Mouse (Mus musculus) forebrain, embryonic 13.5 days (tissue): Measurements from ENCODE around the gene Rab11fip3. TPM values are rescaled to one million over a fixed set of nuclear protein-coding genes. Genes with fewer than 3 reads are reported as not detected.
"Not testable (repeated sequence)": the region's sequence is repeated elsewhere in the genome, so short reads cannot be mapped to it uniquely, and the experiment has no call there.

ENCODE experiments used
- ATAC-seq: fragments of 200-750 bp; cut with Nextera tagmentation; 2 replicates; pipeline ENCODE4 v1.8.0; 2017
- H3K27ac ChIP-seq: fragments of 300-500 bp; sonication (generic); 2 replicates; pipeline ENCODE4 v1.5.1; 2015; ENCODE audit warnings: inconsistent platforms, mild to moderate bottlenecking, moderate library complexity
- H3K27me3 ChIP-seq: fragments of 300-500 bp; sonication (generic); 2 replicates; pipeline ENCODE4 v1.6.1; 2015; ENCODE audit warnings: mild to moderate bottlenecking, inconsistent platforms
- H3K36me3 ChIP-seq: fragments of 300-500 bp; sonication (generic); 2 replicates; pipeline ENCODE4 v1.6.1; 2015; ENCODE audit warnings: mild to moderate bottlenecking, inconsistent platforms; ENCODE audit not compliant: poor library complexity, severe bottlenecking
- H3K4me1 ChIP-seq: fragments of 300-500 bp; sonication (generic); 2 replicates; pipeline ENCODE4 v1.6.1; 2015; ENCODE audit warnings: inconsistent platforms
- H3K4me2 ChIP-seq: fragments of 300-500 bp; sonication (generic); 2 replicates; pipeline ENCODE4 v1.6.1; 2015; ENCODE audit warnings: inconsistent platforms, mild to moderate bottlenecking, moderate library complexity
- H3K4me3 ChIP-seq: fragments of 300-500 bp; sonication (generic); 2 replicates; pipeline ENCODE4 v1.5.1; 2015; ENCODE audit warnings: mild to moderate bottlenecking, inconsistent platforms
- H3K9ac ChIP-seq: fragments of 300-500 bp; sonication (generic); 2 replicates; pipeline ENCODE4 v1.6.1; 2015; ENCODE audit warnings: mild to moderate bottlenecking, inconsistent platforms
- H3K9me3 ChIP-seq: fragments of 300-500 bp; sonication (generic); replicated peaks from 2 replicates; pipeline ENCODE4 v1.6.1; 2016; ENCODE audit warnings: inconsistent platforms
- WGBS: fragments of 180-500 bp; shearing (Covaris S2); methylation state at CpG from one replicate; pipeline ENCODE4 v1.1.7; 2015; 5-methylcytosine and 5-hydroxymethylcytosine counted together
- polyA plus RNA-seq: library from polyadenylated mRNA; unstranded; fragments of >200 nt; fragmentation: Nextera tagmentation; extraction: Ambion mirVana; gene quantifications from 2 replicates; pipeline ENCODE4 v1.2.1, GENCODE M21; 2015

The Rab11fip3 gene
- polyA plus RNA-seq, 1 experiment from 2014 or later, result 24.4 TPM

GRCm38 (mm10) chr17:26046253-26046997 is 22.9 kb downstream of the Rab11fip3 start:
- no peak for ATAC-seq
- Histone ChIP-seq H3K36me3 (peaks cover 18% of the 10 kb centered on the region; the same call in 1 of the 2 replicates), H3K4me3 (no peak overlapping the region), H3K4me2 (no peak overlapping the region), H3K27ac (no peak overlapping the region), H3K27me3 (no peaks in the 10 kb centered on the region), H3K4me1 (peaks cover 39% of the 10 kb centered on the region), H3K9ac (no peak overlapping the region), H3K9me3 (no peaks in the 10 kb centered on the region)
- 63% methylated on average over 10 of the region's 10 CpGs for WGBS

DNA sequence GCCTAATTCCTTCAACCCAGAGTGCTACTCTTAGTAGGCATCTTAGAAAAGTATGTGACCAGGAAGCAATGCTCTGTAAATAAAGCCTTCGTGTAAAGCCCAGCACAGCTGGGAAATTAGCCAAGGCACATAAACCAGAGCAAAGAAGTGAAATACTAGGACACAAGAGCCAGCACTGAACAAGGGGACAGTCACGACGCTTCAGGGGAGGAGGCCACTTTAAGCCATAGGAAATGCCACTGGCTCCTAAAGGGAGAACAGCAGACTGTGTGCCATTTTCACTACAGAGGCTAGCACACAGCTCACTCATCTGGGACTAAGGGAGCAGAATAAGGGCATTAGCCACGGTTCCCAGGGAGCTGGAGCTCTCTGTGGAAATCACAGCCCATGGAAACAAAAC is 24.1 kb downstream of the Rab11fip3 start:
- no peak overlapping the region for H3K9ac ChIP-seq
- no peak overlapping the region for H3K4me2 ChIP-seq
- no peak for ATAC-seq
- H3K36me3 ChIP-seq, result peaks cover 12% of the 10 kb centered on the region; the same call in 1 of the 2 replicates
- no peak overlapping the region for H3K4me3 ChIP-seq
- no peaks in the 10 kb centered on the region for H3K9me3 ChIP-seq
- no peaks in the 10 kb centered on the region for H3K27me3 ChIP-seq
- H3K4me1 ChIP-seq, result peaks cover 44% of the 10 kb centered on the region
- H3K27ac ChIP-seq, result no peak overlapping the region; the same call in 1 of the 2 replicates
- 62% methylated on average over 4 of the region's 4 CpGs for WGBS

DNA sequence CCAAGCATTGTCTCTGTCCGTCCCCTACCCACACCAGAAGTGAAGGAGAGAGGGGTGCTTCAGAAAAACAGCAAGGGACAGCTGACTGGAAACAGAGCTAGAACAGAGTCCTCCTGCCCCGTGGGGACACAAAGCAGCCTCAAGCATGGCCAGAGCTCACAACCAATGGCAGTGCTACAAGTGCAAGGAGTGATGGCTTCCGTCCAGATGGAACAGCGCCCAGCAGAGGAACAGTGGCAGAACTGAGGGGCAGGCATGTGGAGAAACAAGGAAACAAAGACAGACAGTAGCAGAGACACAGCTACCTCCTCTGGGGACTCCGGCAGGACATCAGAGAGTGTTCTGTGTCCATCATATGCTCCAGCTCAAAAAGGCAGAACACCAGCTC is 26.1 kb downstream of the Rab11fip3 start:
- peak overlapping the region; percentile 31 for H3K4me2 ChIP-seq
- no peaks in the 10 kb centered on the region for H3K9me3 ChIP-seq
- no peaks in the 10 kb centered on the region for H3K27me3 ChIP-seq
- H3K4me1 ChIP-seq, result peaks cover 44% of the 10 kb centered on the region
- H3K9ac ChIP-seq, result 0 out of 2 replicates have a peak overlapping the region, but pooled peaks have one; percentile 43
- H3K36me3 ChIP-seq, result no peaks in the 10 kb centered on the region
- ATAC-seq, result peak; percentile 79
- 49% methylated on average over 5 of the region's 5 CpGs for WGBS
- H3K4me3 ChIP-seq, result no peak overlapping the region
- H3K27ac ChIP-seq, result peak overlapping the region; percentile 90

DNA sequence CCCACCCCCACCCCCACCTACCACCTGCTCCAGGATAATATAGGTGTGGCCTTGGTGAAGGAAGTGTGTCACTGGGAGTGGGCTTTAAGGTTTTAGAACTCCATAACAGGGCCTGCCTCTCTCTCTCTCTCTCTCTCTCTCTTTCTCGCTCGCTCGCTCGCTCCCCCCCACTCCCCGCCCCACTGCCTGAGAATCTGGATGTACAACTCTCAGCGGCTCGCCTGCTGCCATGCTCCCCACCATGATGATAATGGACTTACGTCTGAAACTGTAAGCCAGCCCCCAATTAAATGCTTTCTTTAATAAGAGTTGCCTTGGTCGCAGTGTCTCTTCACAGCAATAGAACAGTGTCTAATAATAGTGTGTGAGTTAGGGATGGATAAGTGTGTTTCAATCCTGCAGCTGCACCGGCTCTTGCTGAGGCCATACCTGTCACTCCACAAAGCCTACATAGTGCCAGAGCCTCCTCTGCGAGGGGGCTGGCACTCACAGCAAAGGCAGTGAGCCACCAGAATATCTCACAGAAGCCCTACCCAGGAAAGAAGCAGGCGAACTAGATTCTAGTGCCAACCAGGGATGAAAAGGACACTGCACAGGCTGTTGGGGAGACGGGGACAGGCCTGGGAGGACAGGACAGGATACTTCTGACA is 26.6 kb downstream of the Rab11fip3 start:
- Histone ChIP-seq H3K27ac (peak overlapping the region; percentile 90), H3K36me3 (no peaks in the 10 kb centered on the region), H3K4me3 (no peak overlapping the region), H3K4me2 (peak overlapping the region; percentile 31), H3K4me1 (peaks cover 44% of the 10 kb centered on the region), H3K9ac (peak overlapping the region; percentile 43; the same call in 1 of the 2 replicates), H3K9me3 (no peaks in the 10 kb centered on the region), H3K27me3 (no peaks in the 10 kb centered on the region)
- peak; percentile 62 for ATAC-seq
- 39% methylated on average over 13 of the region's 13 CpGs for WGBS

DNA sequence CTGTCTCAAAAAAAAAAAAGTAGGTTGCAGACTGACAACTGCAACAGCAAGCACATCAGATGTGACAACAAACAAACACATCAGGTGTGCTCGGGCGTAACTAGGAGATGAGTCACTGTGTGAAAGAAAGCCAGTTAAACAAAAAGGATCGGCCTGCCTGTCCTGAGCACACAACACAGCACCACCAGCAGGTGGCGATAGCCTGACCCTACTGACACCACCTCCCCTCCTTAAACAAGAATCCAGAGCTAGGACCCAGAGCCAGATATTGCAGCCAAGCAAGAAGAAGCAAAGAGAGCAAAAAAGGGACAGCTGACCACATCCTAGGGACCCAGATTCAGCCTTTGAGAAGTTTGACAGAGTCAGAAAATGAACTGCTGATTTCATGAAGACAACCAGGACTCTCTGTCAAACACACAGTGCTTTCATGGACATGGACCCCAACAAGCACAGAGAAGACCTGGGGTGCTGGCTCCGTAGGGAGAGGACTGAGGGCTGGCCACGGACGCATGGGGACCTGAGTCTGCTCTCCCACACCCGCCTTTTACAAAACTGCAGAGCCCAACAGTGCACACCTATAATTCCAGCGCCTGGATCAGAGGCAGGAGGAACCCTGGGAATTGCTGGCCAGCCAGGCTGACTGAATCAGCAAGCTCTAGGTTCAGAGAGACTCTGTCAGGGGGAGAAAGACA is 28.1 kb downstream of the Rab11fip3 start:
- H3K36me3 ChIP-seq, result peaks cover 4% of the 10 kb centered on the region; the same call in 1 of the 2 replicates
- H3K4me3 ChIP-seq, result no peak overlapping the region
- H3K27me3 ChIP-seq, result no peaks in the 10 kb centered on the region
- no peak for ATAC-seq
- no peak overlapping the region for H3K27ac ChIP-seq
- H3K4me2 ChIP-seq, result no peak overlapping the region
- H3K4me1 ChIP-seq, result peaks cover 36% of the 10 kb centered on the region
- WGBS, result 51% methylated on average over 9 of the region's 9 CpGs
- H3K9ac ChIP-seq, result no peak overlapping the region
- H3K9me3 ChIP-seq, result no peaks in the 10 kb centered on the region

DNA sequence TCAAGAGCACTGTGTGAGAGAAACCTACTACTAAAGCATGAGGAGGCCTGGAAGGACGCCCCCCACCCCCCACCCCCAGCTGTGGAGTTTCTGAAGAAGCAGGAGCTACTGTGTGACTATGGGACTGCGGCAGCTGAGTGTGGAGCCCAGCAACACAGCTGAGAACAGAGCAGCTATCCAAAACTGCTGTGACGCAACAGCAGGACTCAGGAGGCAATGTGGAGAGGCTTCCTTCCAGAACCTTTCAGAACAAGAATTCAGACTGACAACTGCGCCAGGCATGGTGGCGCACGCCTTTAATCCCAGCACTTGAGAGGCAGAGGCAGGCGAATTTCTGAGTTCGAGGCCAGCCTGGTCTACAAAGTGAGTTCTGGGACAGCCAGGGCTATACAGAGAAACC is 28.6 kb downstream of the Rab11fip3 start:
- peaks cover 32% of the 10 kb centered on the region for H3K4me1 ChIP-seq
- ATAC-seq, H3K27me3 ChIP-seq, H3K4me3 ChIP-seq, H3K9me3 ChIP-seq, H3K9ac ChIP-seq, H3K27ac ChIP-seq, H3K36me3 ChIP-seq, H3K4me2 ChIP-seq: not testable (repeated sequence)
- WGBS, result 90% methylated on average over 8 of the region's 8 CpGs

GRCm38 (mm10) chr17:26032037-26032436 is 37.3 kb downstream of the Rab11fip3 start:
- H3K27ac ChIP-seq, result no peak overlapping the region

GRCm38 (mm10) chr17:26031583-26031982 is 37.8 kb downstream of the Rab11fip3 start:
- no peak overlapping the region for H3K27ac ChIP-seq
- no peak overlapping the region for H3K9ac ChIP-seq
- H3K4me2 ChIP-seq, result no peak overlapping the region
- H3K36me3 ChIP-seq, result peaks cover 58% of the 10 kb centered on the region
- no peaks in the 10 kb centered on the region for H3K27me3 ChIP-seq
- no peaks in the 10 kb centered on the region for H3K9me3 ChIP-seq
- no peak overlapping the region for H3K4me3 ChIP-seq
- 90% methylated on average over 5 of the region's 5 CpGs for WGBS
- H3K4me1 ChIP-seq, result peaks cover 3% of the 10 kb centered on the region; the same call in 1 of the 2 replicates
- no peak for ATAC-seq

More at GRCm38 (mm10) chr17:26032037-26032436, 37.3 kb downstream of the Rab11fip3 start:
- Histone ChIP-seq H3K4me3 (no peak overlapping the region), H3K9me3 (no peaks in the 10 kb centered on the region), H3K4me1 (peaks cover 3% of the 10 kb centered on the region; the same call in 1 of the 2 replicates), H3K36me3 (peaks cover 57% of the 10 kb centered on the region), H3K4me2 (no peak overlapping the region), H3K9ac (no peak overlapping the region), H3K27me3 (no peaks in the 10 kb centered on the region)
- 86% methylated on average over 6 of the region's 6 CpGs for WGBS
- ATAC-seq, result no peak

DNA sequence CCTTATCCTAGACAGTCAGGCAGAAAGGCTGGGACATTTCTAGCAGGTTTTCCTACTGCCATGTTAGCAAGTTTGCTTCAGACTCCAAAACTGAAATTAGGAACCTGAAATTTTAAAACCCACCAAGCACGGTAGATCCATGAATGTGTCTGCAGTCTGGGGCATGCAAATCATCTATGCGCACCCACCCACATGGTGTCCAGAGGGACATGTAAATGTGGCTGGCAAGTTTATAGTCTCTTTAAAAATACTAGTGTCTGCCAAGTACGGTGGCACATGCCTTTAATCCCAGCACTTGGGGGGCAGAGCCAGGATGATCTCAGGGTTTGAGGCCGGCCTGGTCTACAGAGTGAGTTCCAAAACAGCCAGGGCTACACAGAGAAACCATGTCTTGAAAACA is 41.1 kb downstream of the Rab11fip3 start:
- Histone ChIP-seq H3K4me2 (no peak overlapping the region), H3K27ac (no peak overlapping the region), H3K4me1 (peaks cover 3% of the 10 kb centered on the region; the same call in 1 of the 2 replicates), H3K9ac (no peak overlapping the region), H3K27me3 (no peaks in the 10 kb centered on the region), H3K9me3 (no peaks in the 10 kb centered on the region), H3K4me3 (no peak overlapping the region), H3K36me3 (peaks cover 49% of the 10 kb centered on the region)
- WGBS, result 85% methylated on average over 4 of the region's 4 CpGs
- ATAC-seq, result no peak

DNA sequence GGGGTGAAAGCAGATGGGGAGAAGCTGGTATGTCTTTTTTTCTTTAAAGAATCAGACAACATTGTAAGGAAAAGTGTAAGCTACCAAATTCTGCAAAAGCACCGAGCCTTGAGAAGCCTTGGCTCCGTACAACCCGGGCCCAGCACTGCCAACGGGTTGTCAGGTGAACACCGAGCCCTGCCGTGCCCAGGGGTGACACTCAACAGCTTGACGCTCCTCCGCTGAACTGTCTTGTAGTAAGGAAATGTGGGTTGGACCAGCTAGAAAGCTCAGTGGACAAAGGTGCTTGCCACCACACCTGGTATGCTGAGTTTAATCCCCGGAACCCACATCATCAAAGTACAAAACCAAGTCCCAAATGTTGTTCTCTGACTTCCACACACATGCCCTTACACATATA is 44.7 kb downstream of the Rab11fip3 start:
- peaks cover 57% of the 10 kb centered on the region for H3K36me3 ChIP-seq
- no peaks in the 10 kb centered on the region for H3K27me3 ChIP-seq
- WGBS, result 93% methylated on average over 9 of the region's 9 CpGs
- peaks cover 3% of the 10 kb centered on the region; the same call in 1 of the 2 replicates for H3K4me1 ChIP-seq
- no peak overlapping the region for H3K4me3 ChIP-seq
- no peaks in the 10 kb centered on the region for H3K9me3 ChIP-seq
- H3K9ac ChIP-seq, result no peak overlapping the region
- no peak overlapping the region for H3K4me2 ChIP-seq
- no peak overlapping the region for H3K27ac ChIP-seq
- ATAC-seq, result no peak

DNA sequence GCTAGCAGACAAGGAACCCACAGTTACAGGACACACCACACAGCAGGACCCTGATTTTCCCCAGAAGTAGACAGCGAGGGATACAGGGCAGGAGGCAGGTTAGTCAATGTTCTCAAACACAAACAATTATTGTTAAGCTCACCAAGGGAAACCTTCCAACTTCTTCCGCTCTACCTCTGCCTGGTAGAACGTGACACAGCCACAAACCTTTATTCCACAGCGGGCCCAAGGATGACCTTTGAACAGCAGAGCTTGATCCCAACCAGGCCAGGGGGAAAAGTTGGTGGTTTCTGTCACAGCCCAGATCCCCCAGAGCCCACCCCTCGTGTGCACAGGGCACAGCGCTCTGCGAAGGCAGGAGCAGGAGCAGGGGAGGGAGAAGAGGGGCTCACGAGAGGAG is 45.4 kb downstream of the Rab11fip3 start:
- Histone ChIP-seq H3K4me2 (no peak overlapping the region), H3K4me1 (no peaks in the 10 kb centered on the region), H3K9me3 (no peaks in the 10 kb centered on the region), H3K27ac (no peak overlapping the region), H3K9ac (no peak overlapping the region), H3K27me3 (no peaks in the 10 kb centered on the region), H3K36me3 (peaks cover 57% of the 10 kb centered on the region), H3K4me3 (no peak overlapping the region)
- no peak for ATAC-seq
- WGBS, result 92% methylated on average over 8 of the region's 8 CpGs

DNA sequence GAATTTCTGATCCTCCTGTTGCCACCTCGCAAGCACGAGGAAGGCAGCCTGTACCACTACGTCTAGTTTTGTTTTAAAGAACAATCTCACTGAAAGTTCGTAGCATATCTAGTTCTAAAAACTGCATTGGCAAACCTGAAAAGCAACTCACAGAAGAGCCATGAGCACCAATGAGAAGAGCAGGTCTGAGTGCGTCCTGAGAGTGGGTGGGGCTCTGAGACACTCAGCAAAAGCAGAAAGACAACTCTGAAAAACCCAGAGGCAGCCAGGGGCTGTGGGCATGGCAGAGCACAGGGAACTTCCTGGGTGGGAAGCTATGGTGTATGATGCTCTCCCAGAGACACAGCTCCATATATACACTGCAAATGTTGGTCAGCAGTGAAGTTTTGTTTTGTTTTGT is 46.2 kb downstream of the Rab11fip3 start:
- ATAC-seq, result no peak
- H3K4me2 ChIP-seq, result no peak overlapping the region
- H3K36me3 ChIP-seq, result peaks cover 61% of the 10 kb centered on the region
- no peaks in the 10 kb centered on the region for H3K9me3 ChIP-seq
- no peak overlapping the region for H3K4me3 ChIP-seq
- WGBS, result 95% methylated on average over 5 of the region's 5 CpGs
- H3K9ac ChIP-seq, result no peak overlapping the region
- H3K27ac ChIP-seq, result no peak overlapping the region
- H3K4me1 ChIP-seq, result no peaks in the 10 kb centered on the region
- H3K27me3 ChIP-seq, result no peaks in the 10 kb centered on the region
